Mouse (Mus musculus) C2C12 (cell line): ENCODE data around the gene Rbpjl.

ENCODE experiments used
- CTCF ChIP-seq: IDR thresholded peaks from one replicate; pipeline ENCODE4 v1.5.1; 2011; ENCODE audit not compliant: control insufficient read depth, insufficient read depth, insufficient read length
- MYOD1 ChIP-seq: IDR thresholded peaks from one replicate; pipeline ENCODE4 v1.6.1; 2011; ENCODE audit warnings: low read depth; ENCODE audit not compliant: control insufficient read depth, insufficient read length
- USF1 ChIP-seq: IDR thresholded peaks from one replicate; pipeline ENCODE4 v1.6.1; 2011; ENCODE audit warnings: low read depth, mild to moderate bottlenecking, control low read depth, moderate library complexity

DNA sequence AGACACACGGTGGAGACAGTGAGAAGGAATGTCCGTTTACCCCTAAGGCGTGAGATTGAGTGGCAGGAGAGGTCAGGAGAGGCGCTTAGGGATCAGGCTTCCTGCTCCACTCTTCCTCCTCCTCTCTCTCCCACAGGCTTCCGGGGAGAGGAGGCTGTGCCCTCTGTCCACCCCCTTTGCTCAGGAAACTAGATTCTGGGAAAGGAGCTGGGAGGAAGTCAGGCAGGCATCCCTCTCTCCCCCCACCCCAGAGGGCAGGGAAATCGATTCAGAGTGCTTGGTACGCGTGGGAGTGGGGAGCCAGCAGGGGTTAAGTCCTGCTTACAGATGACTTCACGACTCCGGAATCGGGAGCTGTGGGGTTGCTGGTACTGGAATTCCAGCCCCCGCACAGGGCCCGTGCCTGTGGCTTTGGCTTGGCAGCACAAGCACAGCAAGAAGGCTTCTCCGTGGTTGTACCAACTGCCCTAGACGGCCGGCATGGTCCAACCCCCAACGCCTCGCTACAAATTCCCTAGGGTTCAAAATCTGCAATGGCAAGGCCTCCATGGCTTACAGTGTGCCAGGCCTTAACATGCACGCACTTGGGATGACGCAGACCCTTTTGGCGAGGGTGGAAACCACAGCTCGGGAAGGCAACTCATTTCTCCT is 29.7 kb downstream of the Rbpjl start:
- TF ChIP-seq CTCF (no peak), USF1 (no peak), MYOD1 (no peak)
